Mouse (Mus musculus): ENCODE measurements around the gene Cant1. TPM values are rescaled to one million over a fixed set of nuclear protein-coding genes. Genes with fewer than 3 reads are reported as not detected.

Gene Cant1
- polyA plus RNA-seq, 1 experiment from 2014 or later = 31.4 TPM

DNA sequence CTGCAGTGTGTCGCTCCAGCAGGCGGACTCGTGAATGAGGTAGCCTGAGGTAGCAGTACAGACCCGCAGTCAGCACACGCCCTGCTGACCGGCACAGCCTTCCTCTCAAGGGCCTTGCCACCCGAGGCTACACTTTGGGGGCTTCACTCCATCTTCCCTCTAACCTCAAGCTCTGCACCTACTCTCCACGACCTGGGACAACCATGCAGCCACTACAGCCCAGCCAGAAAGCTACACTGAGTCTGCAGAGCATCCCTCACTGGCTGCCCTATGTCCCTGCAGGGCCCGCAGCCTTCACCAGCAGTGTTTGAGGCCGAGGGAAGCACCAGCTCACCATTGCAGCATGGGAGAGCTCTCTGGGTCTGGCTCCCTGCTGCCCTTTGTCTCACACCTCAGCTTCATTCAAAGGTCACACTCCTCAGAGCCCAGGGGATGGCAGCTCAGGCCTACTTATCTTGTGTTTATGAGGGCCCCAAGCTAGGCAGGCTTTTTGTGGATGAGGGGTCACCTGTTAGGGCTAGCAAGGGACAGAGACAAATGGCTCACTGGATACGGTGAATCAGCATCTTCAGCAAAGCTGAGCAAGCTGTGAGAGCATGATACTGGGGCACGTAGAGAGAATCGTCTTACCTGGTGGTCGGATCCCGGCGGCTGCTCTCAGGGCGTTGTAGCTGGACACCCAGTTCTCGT is 10.7 kb downstream of the Cant1 start:
- WGBS = 60% methylated on average over 18 of the region's 18 CpGs
- Histone ChIP-seq H3K9ac (no peak overlapping the region), H3K36me3 (ENCODE audit: insufficient read depth) (peaks cover 61% of the 10 kb centered on the region), H3K9me3 (ENCODE audit: low read depth, low read length) (no peaks in the 10 kb centered on the region), H3K4me3 (ENCODE audit: low read depth, low read length) (no peak overlapping the region), H3K27me3 (ENCODE audit: insufficient read depth, low read length) (no peaks in the 10 kb centered on the region), H3K27ac (ENCODE audit: low read depth) (no peak overlapping the region), H3K4me2 (no peak overlapping the region), H3K4me1 (ENCODE audit: insufficient read depth) (no peaks in the 10 kb centered on the region)
- no peak for DNase-seq
- TF ChIP-seq CTCF (IDR thresholded peaks at IDR 0.05; ENCODE audit: low read depth) = no peak
- ATAC-seq (ENCODE audit: insufficient read depth) = no peak

DNA sequence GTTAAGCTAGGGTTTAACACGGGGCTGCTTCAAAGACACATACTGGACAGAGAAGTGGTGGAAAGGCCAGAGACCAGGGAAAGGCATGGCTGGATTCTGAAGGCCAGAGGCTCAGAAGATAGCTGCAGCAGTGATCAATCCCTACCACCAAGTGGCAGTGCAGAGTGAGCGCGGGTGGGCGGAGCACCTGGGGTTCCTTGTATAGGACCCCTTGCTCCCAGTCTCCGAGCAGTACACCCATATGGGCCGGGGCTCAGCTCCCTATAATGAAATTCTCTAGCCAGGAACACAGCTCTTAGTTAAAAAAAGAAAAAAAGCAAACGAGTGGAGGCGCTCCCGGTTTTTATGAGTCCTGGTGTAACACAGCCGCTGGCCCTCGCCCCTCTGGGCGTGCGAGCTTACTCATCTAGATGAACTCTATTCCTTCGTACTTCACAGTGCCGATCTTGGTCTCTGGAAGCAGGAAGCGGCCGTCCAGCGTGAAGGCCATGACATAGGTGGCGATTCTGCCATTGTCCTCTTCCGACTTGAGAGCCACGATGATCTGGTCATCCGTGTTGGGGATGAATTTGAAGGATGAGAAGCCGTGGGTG is 11.5 kb downstream of the Cant1 start:
- Histone ChIP-seq H3K36me3 (ENCODE audit: insufficient read depth) (peaks cover 59% of the 10 kb centered on the region), H3K9me3 (ENCODE audit: low read depth, low read length) (no peaks in the 10 kb centered on the region), H3K27ac (ENCODE audit: low read depth) (no peak overlapping the region), H3K4me2 (no peak overlapping the region), H3K4me1 (ENCODE audit: insufficient read depth) (no peaks in the 10 kb centered on the region), H3K27me3 (ENCODE audit: insufficient read depth, low read length) (no peaks in the 10 kb centered on the region), H3K9ac (no peak overlapping the region), H3K4me3 (ENCODE audit: low read depth, low read length) (no peak overlapping the region)
- ATAC-seq (ENCODE audit: insufficient read depth) (no peak), DNase-seq (no peak)
- TF ChIP-seq CTCF (IDR thresholded peaks at IDR 0.05; ENCODE audit: low read depth) = peak; percentile 34; the same call in 1 of the 2 replicates
- WGBS = 75% methylated on average over 23 of the region's 23 CpGs

DNA sequence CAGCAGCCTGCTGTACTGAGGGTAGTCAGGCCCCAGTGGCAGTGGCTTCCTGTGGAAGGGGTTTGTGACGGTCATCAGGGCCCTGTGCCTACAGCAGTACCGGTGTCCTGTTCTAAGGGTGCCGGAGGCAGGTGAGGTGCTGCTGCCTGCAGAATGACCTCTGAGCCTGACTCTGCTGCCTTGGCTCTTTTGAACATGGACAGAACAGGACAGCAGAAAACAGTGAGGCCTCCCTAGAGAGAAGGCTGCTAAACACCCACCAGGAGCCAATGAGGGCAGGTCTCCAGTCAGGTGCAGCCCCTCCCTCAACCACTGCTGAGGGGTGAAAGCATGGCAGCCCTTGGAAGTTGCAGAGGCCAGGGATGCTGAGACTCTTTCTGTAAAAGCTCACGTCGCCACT is 12.4 kb downstream of the Cant1 start:
- Histone ChIP-seq H3K36me3 (ENCODE audit: insufficient read depth) (peaks cover 51% of the 10 kb centered on the region), H3K4me2 (no peak overlapping the region), H3K4me3 (ENCODE audit: low read depth, low read length) (no peak overlapping the region), H3K27ac (ENCODE audit: low read depth) (no peak overlapping the region), H3K27me3 (ENCODE audit: insufficient read depth, low read length) (no peaks in the 10 kb centered on the region), H3K4me1 (ENCODE audit: insufficient read depth) (no peaks in the 10 kb centered on the region), H3K9me3 (ENCODE audit: low read depth, low read length) (no peaks in the 10 kb centered on the region), H3K9ac (no peak overlapping the region)
- WGBS = 88% methylated on average over 5 of the region's 5 CpGs
- DNase-seq (no peak), ATAC-seq (ENCODE audit: insufficient read depth) (no peak)
- TF ChIP-seq CTCF (IDR thresholded peaks at IDR 0.05; ENCODE audit: low read depth) = no peak

DNA sequence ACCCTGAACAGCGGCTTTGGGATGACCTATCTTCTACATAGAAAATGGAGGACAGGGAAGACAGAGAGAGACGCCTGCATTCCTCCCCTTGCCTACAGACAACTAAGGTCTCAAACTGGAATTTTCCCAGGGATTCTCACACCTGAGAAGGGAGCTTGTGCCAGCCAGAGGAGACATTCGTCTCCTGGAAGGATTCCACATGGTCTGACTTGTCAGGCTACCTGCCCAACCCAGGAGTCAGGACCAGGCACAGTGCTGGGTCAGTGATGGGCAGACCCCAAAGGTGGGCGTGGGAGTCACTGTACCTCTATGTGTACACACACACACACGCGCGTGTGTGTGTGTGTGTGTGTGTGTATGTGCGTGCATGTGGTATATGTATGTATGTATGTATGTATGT is 13.6 kb downstream of the Cant1 start:
- 89% methylated on average over 8 of the region's 8 CpGs for WGBS
- no peaks in the 10 kb centered on the region for H3K9me3 ChIP-seq (ENCODE audit: low read depth, low read length)
- H3K9ac ChIP-seq = no peak overlapping the region
- H3K36me3 ChIP-seq (ENCODE audit: insufficient read depth) = peaks cover 39% of the 10 kb centered on the region
- ATAC-seq (ENCODE audit: insufficient read depth) = no peak
- TF ChIP-seq CTCF (IDR thresholded peaks at IDR 0.05; ENCODE audit: low read depth) = no peak
- H3K27me3 ChIP-seq (ENCODE audit: insufficient read depth, low read length) = no peaks in the 10 kb centered on the region
- H3K4me3 ChIP-seq (ENCODE audit: low read depth, low read length) = no peak overlapping the region
- no peaks in the 10 kb centered on the region for H3K4me1 ChIP-seq (ENCODE audit: insufficient read depth)
- no peak overlapping the region for H3K4me2 ChIP-seq
- H3K27ac ChIP-seq (ENCODE audit: low read depth) = no peak overlapping the region
- no peak for DNase-seq

DNA sequence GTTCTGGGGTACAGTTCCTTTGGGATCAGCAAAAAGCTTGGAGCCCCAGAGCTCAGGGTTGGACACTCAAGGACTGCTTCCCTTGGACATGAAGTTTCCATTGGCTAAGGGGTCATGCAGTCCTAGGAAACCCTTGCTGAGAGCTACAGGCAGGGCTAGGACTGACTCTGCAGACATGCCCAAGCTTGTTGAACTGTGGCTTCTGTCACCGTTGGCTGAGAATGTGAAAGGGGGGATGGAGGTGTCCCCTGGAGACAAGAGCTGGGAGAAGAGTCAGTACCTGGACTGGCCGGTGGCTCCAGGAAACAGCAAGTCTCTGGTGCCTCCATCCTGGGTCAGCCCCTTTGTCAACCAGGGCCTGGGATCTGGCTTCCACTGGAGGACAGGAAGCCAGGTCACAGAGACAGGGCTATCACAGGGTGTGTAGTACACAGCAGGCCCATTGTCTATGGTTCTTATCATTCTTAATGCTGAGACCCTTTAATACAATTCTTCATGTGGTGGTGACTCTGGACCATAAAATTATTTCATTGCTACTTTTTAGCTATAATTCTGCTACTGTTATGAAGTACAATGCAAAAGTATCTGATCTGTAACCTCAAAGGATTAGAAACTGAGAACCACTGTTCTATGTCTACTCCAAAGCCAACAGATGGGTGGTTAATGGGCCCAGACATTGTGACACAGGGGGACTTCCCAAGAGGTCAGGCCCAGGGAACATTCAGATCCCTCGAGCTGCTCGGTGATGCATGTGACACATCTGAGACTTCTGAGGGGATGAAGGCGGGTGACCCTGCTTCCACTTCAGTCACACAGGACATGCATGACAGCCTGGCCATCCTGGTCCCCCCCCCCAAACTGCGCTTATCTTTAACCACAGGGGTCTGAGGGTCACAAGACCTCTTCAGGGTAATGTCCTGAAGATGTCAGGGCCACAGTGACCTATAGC is 14.7 kb downstream of the Cant1 start:
- WGBS = 75% methylated on average over 6 of the region's 6 CpGs
- Histone ChIP-seq H3K27me3 (ENCODE audit: insufficient read depth, low read length) (no peaks in the 10 kb centered on the region), H3K4me1 (ENCODE audit: insufficient read depth) (no peaks in the 10 kb centered on the region), H3K4me3 (ENCODE audit: low read depth, low read length) (no peak overlapping the region), H3K4me2 (no peak overlapping the region), H3K36me3 (ENCODE audit: insufficient read depth) (peaks cover 29% of the 10 kb centered on the region), H3K9ac (no peak overlapping the region), H3K9me3 (ENCODE audit: low read depth, low read length) (no peaks in the 10 kb centered on the region), H3K27ac (ENCODE audit: low read depth) (no peak overlapping the region)
- ATAC-seq (ENCODE audit: insufficient read depth) = no peak
- no peak for TF ChIP-seq CTCF (IDR thresholded peaks at IDR 0.05; ENCODE audit: low read depth)
- DNase-seq = no peak

DNA sequence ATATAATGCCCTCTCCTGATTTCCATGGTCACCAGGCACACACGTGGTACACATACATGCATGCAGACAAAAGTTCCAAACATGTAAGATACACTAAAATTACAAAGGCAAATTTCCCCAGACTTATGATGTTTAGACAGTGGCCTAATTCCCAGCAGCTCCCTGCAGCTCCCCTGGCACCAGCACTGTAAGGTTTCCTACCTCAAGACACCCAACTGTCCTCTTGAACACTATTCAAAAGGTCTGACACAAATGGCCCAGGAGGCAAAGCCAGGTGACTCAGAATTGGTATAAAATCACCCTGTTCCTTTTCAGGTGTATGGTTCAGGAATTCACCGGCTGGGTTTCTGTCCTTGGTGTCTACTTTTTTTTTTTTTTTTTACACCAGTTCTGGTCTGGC is 15.7 kb downstream of the Cant1 start:
- H3K4me1 ChIP-seq (ENCODE audit: insufficient read depth) = no peaks in the 10 kb centered on the region
- H3K4me3 ChIP-seq (ENCODE audit: low read depth, low read length) = no peak overlapping the region
- DNase-seq (no peak), ATAC-seq (ENCODE audit: insufficient read depth) (no peak)
- no peaks in the 10 kb centered on the region for H3K27me3 ChIP-seq (ENCODE audit: insufficient read depth, low read length)
- no peak overlapping the region for H3K9ac ChIP-seq
- 86% methylated on average over 2 of the region's 2 CpGs for WGBS
- peaks cover 24% of the 10 kb centered on the region for H3K36me3 ChIP-seq (ENCODE audit: insufficient read depth)
- no peak overlapping the region for H3K27ac ChIP-seq (ENCODE audit: low read depth)
- TF ChIP-seq CTCF (IDR thresholded peaks at IDR 0.05; ENCODE audit: low read depth) = no peak
- no peak overlapping the region for H3K4me2 ChIP-seq
- H3K9me3 ChIP-seq (ENCODE audit: low read depth, low read length) = no peaks in the 10 kb centered on the region

Data from lung, embryonic 14.5 days (tissue).